Mouse (Mus musculus) kidney, adult 9 months (tissue): ENCODE data around the gene Gm3435.
"Not testable (repeated sequence)": the region's sequence is repeated elsewhere in the genome, so short reads cannot be mapped to it uniquely, and the experiment has no call there.

ENCODE experiments used
- DNase-seq: peaks from one replicate; pipeline ENCODE4 v3.0.0; 2022

Gene Gm3435

DNA sequence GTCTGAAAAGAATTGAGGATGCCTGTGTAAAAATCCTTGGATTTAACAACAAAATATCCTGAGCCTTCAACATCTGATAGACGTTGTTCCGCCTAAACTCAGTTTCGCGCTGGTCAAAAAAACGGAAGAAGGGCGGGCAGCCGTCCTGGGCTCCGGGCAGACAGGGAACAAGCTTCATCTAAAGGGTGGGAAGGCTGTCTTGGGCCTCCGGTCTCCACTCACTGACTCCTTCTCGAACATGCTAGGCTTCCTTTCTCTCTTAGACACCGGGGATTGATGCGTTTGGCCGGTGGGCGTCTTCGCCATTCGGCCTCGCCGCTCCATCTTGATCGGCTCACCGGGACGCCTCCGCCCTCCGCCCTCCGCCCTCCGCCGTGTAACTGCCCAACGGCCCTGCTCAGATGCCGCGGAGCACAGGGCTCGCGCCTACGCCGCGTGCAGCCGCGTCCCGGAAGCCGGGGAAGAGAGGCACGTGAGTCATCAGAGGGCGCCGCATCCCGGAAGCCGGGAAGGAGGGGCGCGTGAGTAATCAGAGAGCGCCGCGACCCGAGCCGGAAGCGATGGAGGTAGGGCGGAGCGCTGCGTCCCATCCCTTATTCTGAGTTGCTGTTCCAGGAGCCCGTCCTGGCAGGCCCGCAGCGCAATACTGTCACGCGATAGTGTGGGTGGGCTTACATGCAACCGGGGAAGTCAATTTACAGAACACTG, at the start of gene Gm3435:
Gene Gm3435, plus strand, starts transcription at position 471 of the 708 bp plus-strand sequence.
- DNase-seq, result not testable (repeated sequence)

DNA sequence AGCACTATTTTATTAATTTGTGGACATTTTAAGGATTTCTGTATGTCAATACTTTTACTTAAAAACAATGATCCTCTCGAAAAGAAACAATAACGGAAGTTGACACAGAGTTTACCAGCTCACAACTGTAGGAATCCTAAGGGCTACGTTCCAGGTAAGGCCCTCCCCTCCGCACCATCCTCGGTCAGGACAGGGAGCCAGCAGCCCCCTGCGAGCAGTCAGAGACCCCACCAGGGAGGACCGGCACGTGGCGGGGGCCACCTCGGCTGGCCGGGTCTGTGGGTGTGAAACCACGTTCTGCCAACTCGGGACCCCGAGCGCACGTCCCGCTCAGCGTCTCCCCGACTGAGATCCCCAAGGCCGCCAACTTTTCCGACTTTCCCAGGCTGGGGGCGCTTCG, 49.5 kb upstream of the Gm3435 start:
- DNase-seq, result peak; percentile 20

DNA sequence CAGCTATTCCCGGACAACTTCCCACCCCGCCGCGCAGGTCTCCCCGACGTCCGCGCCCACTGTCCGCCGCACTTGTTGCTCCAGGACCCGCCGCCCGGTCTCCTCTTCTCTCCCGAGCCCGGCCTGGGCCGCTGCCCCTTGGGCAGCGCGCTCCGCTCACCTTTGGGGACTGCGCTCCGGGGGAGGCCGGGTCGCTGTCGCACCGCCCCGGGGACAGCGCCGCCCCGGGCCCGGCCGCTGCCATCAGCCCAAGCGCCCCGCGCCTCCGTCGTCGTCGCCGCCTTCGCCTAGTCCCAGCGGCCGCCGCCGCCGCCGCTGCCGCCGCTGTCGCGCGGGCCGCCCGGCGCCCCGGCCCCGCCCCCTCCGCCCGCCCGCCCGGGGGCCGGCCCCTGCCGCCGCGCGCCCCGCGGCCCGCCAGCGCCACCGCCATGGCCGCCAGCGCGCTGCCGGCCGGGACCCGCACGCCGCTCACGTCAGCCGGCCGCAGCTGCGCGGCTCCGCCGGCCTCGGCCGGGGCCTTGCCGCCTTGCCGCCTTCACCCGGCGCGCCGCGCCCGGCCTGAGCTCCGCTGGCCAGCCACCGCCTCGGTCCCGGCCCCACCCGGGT, 48.9 kb upstream of the Gm3435 start, which contains the start of gene Phf10:
Gene Phf10, minus strand, starts transcription at position 323 of the 606 bp plus-strand sequence.
- DNase-seq, result peak; percentile 24

DNA sequence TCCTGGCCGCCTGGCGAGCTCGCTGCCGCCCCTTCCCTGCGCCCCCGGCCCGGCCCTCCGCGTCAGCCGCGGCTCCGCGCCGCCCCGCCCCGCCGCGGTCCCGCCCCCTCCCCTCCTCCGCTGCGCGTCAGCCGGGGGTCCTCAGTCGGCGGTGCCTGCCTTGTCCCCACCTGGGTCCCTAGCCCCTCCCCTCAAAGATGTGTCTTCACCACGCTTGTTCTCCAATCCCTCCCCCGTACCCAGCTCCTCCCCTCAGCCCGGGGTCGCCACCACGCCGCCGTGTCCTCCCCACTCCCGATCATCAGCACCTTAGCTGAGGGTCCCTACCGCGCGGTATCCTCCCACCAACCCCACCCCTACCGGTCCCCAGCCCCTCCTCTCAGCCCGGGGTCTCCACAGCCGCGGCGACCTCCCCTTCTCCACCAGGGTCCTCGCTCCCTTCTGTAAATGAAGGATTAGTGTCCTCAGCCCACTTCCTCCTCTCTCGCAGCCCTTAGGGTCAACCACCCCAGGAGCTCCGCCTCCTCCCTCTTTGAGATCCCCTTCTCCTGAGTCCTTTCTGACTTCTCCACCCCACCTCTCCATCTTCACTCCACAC, 48.3 kb upstream of the Gm3435 start:
- not testable (repeated sequence) for DNase-seq

DNA sequence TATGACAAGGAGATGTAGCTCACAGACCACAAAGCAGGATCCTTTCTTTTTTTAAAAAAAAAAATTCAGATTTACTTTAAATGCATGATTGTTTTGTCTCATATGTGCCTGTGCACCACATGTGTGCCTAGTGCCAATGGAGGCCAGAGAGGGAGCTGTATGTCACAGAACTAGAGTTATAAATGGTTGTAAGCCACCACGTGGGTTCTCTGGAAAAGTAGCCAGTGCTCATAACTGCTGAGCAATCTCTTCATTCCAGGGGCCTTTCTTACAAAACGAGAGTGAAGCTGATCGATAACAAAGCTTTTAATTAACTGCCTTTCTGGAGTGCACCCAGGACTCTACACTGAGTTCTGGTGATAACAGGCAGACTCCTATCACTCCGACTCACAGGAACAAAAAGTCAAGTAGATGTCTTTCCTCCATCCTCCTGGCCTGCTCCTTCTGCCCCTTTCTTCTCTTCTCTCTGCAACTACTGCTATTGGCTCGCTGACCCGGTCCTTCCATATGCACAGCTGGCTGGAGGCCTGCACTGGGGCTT, 41.5 kb upstream of the Gm3435 start:
- not testable (repeated sequence) for DNase-seq

DNA sequence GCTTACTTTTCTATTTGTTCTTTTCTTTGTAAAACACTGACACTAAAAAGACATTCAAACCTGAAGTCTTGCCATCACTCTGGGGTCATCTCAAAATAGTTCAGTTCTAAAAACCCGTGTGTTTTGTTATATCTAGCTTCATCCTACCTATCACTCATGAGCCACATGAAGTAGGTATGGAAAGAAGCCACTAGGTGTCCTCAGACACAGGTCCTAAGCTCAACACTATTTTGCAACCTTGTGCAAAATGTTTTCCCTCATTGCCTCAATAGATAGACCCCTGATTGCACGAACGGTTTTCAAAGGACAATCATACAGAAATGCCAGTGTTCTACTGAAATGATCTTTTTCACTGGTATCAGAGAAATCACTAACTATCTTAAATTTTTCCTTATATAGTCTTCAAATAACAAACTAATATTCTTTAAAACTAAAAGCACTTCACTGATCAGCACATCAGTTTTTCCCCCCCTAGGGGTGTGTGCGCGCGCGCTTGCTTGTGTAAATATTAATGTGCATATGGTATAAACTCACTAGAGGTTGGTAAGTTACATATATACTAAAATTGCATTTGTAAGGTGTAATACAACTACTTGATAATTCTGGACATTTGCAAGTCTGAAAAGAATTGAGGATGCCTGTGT, 32.1 kb upstream of the Gm3435 start:
- not testable (repeated sequence) for DNase-seq

DNA sequence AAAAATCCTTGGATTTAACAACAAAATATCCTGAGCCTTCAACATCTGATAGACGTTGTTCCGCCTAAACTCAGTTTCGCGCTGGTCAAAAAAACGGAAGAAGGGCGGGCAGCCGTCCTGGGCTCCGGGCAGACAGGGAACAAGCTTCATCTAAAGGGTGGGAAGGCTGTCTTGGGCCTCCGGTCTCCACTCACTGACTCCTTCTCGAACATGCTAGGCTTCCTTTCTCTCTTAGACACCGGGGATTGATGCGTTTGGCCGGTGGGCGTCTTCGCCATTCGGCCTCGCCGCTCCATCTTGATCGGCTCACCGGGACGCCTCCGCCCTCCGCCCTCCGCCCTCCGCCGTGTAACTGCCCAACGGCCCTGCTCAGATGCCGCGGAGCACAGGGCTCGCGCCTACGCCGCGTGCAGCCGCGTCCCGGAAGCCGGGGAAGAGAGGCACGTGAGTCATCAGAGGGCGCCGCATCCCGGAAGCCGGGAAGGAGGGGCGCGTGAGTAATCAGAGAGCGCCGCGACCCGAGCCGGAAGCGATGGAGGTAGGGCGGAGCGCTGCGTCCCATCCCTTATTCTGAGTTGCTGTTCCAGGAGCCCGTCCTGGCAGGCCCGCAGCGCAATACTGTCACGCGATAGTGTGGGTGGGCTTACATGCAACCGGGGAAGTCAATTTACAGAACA, 31.5 kb upstream of the Gm3435 start, which contains the start of the genes 9030025P20Rik and Gm3417:
Gene 9030025P20Rik, plus strand, starts transcription at position 107 of the 677 bp plus-strand sequence.
Gene Gm3417, minus strand, starts transcription at position 429 of the 677 bp plus-strand sequence.
- not testable (repeated sequence) for DNase-seq

DNA sequence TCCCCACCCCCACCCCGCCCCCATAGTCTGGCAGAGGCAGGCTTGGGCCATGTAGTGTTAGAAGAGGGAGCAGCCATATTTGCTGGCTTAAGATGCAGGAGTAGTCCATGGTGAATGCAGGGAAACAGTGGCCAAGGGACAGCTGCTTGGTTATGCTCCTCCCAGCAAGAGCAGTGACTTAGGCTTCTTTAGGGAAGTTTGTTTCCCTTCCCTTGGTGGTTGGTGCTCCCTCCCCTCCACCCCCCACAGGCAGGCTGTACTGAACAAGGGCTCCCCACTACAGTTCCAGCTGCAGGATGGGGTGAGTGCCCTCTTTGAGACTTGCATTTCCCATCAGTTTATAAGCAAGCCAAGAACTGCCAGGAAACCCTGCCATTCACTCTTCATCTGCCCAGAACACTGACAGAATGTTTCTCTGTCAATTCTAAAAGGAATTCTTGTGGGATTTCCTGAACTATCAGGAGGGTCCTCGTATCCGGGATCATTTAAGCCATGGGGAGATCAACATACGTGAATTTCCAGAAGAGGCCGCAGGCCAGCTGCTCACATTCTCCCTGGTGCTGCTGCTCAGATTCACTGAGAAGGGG, 19.8 kb upstream of the Gm3435 start:
- DNase-seq, result not testable (repeated sequence)

DNA sequence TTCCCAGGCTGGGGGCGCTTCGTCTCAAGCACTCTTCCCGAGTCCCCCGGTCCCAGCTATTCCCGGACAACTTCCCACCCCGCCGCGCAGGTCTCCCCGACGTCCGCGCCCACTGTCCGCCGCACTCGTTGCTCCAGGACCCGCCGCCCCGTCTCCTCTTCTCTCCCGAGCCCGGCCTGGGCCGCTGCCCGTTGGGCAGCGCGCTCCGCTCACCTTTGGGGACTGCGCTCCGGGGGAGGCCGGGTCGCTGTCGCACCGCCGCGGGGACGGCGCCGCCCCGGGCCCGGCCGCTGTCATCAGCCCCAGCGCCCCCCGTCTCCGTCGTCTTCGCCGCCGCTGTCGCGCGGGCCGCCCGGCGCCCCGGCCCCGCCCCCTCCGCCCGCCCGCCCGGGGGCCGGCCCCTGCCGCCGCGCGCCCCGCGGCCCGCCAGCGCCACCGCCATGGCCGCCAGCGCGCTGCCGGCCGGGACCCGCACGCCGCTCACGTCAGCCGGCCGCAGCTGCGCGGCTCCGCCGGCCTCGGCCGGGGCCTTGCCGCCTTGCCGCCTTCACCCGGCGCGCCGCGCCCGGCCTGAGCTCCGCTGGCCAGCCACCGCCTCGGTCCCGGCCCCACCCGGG, 17.3 kb upstream of the Gm3435 start:
- not testable (repeated sequence) for DNase-seq

DNA sequence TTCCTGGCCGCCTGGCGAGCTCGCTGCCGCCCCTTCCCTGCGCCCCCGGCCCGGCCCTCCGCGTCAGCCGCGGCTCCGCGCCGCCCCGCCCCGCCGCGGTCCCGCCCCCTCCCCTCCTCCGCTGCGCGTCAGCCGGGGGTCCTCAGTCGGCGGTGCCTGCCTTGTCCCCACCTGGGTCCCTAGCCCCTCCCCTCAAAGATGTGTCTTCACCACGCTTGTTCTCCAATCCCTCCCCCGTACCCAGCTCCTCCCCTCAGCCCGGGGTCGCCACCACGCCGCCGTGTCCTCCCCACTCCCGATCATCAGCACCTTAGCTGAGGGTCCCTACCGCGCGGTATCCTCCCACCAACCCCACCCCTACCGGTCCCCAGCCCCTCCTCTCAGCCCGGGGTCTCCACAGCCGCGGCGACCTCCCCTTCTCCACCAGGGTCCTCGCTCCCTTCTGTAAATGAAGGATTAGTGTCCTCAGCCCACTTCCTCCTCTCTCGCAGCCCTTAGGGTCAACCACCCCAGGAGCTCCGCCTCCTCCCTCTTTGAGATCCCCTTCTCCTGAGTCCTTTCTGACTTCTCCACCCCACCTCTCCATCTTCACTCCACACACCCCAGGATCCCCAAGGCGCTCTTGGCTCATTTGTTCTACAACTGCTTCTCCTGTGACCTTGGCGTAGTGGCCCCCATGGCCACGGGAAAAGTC, 16.7 kb upstream of the Gm3435 start:
- not testable (repeated sequence) for DNase-seq

DNA sequence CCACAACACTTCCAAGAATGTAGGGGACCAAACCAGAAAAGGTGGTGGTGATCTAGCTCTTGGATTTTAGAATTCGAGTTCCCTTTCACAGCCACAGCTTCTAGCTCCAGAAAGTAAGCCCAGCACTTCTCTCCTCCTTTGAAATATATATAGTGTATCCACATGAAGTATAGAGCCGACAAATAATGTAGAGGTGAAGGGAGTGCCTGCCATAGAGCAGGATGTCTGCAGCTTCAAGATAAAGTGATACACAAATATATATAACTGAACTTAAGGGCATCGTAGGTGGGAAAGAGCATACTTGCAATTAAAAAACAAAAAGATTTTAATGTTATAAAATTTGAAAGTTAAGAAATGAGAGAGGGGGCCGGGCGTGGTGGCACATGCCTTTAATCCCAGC, 15.8 kb upstream of the Gm3435 start:
- not testable (repeated sequence) for DNase-seq

DNA sequence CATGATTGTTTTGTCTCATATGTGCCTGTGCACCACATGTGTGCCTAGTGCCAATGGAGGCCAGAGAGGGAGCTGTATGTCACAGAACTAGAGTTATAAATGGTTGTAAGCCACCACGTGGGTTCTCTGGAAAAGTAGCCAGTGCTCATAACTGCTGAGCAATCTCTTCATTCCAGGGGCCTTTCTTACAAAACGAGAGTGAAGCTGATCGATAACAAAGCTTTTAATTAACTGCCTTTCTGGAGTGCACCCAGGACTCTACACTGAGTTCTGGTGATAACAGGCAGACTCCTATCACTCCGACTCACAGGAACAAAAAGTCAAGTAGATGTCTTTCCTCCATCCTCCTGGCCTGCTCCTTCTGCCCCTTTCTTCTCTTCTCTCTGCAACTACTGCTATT, 9.9 kb upstream of the Gm3435 start:
- DNase-seq, result not testable (repeated sequence)

DNA sequence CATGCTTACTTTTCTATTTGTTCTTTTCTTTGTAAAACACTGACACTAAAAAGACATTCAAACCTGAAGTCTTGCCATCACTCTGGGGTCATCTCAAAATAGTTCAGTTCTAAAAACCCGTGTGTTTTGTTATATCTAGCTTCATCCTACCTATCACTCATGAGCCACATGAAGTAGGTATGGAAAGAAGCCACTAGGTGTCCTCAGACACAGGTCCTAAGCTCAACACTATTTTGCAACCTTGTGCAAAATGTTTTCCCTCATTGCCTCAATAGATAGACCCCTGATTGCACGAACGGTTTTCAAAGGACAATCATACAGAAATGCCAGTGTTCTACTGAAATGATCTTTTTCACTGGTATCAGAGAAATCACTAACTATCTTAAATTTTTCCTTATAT, 888 bp upstream of the Gm3435 start:
- DNase-seq, result not testable (repeated sequence)

DNA sequence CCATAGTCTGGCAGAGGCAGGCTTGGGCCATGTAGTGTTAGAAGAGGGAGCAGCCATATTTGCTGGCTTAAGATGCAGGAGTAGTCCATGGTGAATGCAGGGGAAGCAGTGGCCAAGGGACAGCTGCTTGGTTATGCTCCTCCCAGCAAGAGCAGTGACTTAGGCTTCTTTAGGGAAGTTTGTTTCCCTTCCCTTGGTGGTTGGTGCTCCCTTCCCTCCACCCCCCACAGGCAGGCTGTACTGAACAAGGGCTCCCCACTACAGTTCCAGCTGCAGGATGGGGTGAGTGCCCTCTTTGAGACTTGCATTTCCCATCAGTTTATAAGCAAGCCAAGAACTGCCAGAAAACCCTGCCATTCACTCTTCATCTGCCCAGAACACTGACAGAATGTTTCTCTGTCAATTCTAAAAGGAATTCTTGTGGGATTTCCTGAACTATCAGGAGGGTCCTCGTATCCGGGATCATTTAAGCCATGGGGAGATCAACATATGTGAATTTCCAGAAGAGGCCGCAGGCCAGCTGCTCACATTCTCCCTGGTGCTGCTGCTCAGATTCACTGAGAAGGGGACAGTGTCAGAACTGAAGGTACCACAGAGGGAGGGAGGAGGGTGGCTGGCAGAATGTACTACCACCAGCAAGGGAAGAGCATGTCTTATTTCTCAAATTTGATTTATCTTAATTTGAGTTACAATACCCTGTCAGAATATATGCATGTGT, 11.7 kb downstream of the Gm3435 start:
- peak; percentile 14 for DNase-seq

DNA sequence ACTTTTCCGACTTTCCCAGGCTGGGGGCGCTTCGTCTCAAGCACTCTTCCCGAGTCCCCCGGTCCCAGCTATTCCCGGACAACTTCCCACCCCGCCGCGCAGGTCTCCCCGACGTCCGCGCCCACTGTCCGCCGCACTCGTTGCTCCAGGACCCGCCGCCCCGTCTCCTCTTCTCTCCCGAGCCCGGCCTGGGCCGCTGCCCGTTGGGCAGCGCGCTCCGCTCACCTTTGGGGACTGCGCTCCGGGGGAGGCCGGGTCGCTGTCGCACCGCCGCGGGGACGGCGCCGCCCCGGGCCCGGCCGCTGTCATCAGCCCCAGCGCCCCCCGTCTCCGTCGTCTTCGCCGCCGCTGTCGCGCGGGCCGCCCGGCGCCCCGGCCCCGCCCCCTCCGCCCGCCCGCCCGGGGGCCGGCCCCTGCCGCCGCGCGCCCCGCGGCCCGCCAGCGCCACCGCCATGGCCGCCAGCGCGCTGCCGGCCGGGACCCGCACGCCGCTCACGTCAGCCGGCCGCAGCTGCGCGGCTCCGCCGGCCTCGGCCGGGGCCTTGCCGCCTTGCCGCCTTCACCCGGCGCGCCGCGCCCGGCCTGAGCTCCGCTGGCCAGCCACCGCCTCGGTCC, 14.0 kb downstream of the Gm3435 start:
- not testable (repeated sequence) for DNase-seq

DNA sequence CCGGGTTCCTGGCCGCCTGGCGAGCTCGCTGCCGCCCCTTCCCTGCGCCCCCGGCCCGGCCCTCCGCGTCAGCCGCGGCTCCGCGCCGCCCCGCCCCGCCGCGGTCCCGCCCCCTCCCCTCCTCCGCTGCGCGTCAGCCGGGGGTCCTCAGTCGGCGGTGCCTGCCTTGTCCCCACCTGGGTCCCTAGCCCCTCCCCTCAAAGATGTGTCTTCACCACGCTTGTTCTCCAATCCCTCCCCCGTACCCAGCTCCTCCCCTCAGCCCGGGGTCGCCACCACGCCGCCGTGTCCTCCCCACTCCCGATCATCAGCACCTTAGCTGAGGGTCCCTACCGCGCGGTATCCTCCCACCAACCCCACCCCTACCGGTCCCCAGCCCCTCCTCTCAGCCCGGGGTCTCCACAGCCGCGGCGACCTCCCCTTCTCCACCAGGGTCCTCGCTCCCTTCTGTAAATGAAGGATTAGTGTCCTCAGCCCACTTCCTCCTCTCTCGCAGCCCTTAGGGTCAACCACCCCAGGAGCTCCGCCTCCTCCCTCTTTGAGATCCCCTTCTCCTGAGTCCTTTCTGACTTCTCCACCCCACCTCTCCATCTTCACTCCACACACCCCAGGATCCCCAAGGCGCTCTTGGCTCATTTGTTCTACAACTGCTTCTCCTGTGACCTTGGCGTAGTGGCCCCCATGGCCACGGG, 14.7 kb downstream of the Gm3435 start:
- DNase-seq, result not testable (repeated sequence)

DNA sequence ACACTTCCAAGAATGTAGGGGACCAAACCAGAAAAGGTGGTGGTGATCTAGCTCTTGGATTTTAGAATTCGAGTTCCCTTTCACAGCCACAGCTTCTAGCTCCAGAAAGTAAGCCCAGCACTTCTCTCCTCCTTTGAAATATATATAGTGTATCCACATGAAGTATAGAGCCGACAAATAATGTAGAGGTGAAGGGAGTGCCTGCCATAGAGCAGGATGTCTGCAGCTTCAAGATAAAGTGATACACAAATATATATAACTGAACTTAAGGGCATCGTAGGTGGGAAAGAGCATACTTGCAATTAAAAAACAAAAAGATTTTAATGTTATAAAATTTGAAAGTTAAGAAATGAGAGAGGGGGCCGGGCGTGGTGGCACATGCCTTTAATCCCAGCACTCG, 15.5 kb downstream of the Gm3435 start:
- DNase-seq, result not testable (repeated sequence)

DNA sequence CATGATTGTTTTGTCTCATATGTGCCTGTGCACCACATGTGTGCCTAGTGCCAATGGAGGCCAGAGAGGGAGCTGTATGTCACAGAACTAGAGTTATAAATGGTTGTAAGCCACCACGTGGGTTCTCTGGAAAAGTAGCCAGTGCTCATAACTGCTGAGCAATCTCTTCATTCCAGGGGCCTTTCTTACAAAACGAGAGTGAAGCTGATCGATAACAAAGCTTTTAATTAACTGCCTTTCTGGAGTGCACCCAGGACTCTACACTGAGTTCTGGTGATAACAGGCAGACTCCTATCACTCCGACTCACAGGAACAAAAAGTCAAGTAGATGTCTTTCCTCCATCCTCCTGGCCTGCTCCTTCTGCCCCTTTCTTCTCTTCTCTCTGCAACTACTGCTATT, 21.4 kb downstream of the Gm3435 start:
- DNase-seq, result not testable (repeated sequence)

DNA sequence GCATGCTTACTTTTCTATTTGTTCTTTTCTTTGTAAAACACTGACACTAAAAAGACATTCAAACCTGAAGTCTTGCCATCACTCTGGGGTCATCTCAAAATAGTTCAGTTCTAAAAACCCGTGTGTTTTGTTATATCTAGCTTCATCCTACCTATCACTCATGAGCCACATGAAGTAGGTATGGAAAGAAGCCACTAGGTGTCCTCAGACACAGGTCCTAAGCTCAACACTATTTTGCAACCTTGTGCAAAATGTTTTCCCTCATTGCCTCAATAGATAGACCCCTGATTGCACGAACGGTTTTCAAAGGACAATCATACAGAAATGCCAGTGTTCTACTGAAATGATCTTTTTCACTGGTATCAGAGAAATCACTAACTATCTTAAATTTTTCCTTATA, 30.5 kb downstream of the Gm3435 start:
- not testable (repeated sequence) for DNase-seq
